Mouse (Mus musculus) liver (tissue): ENCODE results near the gene Ptgr2.
"Not testable (repeated sequence)": the region's sequence is repeated elsewhere in the genome, so short reads cannot be mapped to it uniquely, and the experiment has no call there.

Experiments used
- DNase-seq: peaks from one replicate; pipeline ENCODE4 v3.0.0-alpha.2; 2020; ENCODE audit warnings: mixed read lengths

Ptgr2 gene

DNA sequence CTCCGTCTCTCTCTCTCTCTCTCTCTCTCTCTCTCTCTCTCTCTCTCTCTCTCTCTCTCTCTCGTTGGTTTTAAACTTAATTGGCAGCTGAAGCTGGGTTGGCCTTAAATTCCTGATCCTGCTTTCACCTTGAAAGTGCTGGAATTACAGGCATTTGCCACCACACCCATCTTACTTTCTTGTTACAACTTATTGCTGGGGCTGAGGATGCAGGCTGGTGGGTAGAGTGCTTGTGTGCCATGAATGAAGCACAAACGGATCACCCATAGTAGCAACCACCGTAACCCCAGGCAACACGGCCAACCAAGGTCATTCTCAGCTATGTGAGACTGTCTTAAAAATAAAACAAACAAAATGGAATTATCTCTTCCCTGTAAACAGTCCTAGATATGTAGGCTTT lies 26.3 kb downstream of the Ptgr2 start:
- DNase-seq, result no peak

- DNase-seq, result no peak
Measured at GRCm38 (mm10) chr12:84316006-84316405, 31.0 kb downstream of the Ptgr2 start.

DNA sequence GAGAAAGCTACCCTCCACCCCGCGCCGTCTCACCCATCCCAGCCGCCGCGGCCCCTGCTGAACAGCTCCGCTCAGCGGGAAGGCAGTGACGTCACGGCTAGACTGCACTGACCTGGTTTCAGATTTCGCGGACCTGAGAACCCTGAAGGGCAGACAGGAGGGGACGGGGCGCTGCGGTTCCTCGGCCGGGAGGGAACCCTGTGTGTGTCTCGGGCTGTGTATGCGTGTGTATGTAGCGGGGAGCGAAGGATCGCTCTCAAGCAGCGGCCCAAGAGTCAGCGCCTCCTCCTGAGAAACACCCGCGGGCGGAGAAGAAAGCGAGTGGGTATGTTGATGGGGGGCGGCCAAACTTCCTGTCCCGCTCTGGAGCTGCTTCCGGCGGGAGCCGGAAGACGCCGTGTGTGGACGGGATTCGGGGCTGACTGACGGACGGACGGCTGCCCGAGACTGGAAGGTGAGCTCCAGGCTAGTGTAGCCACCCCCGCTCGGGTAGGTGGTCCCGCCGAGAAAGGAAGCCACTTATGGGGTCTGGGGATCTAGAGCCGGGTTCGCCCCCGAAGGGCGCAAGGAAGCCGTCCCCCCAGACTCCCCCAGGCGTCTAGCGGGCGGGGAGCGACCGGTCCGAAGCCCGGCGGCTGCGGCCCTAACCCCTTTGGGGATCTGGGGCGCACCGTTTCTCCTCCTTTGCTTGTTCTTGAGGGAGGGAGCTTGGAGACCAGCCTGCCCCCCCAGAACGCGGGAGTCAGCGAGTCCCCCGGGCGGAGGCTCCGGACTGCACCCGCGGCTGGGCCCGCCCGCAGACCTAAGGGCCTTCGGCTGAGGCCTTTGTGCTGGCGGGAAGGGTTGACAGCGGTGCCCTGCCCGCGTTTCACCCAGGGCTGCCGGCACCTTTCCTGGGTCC lies 31.9 kb downstream of the Ptgr2 start, which contains the start of gene Zfp410:
Gene Zfp410 (plus strand): TSS at position 132 of the 901 bp plus-strand sequence.
- DNase-seq, result peak; percentile 88

GRCm38 (mm10) chr12:84327111-84327512 lies 42.1 kb downstream of the Ptgr2 start:
- DNase-seq, result no peak

- no peak for DNase-seq
Measured at GRCm38 (mm10) chr12:84336963-84337625, 52.1 kb downstream of the Ptgr2 start.

GRCm38 (mm10) chr12:84347192-84347591 lies 62.2 kb downstream of the Ptgr2 start:
- peak; percentile 63 for DNase-seq

GRCm38 (mm10) chr12:84358699-84359098 lies 73.7 kb downstream of the Ptgr2 start:
- not testable (repeated sequence) for DNase-seq

DNA sequence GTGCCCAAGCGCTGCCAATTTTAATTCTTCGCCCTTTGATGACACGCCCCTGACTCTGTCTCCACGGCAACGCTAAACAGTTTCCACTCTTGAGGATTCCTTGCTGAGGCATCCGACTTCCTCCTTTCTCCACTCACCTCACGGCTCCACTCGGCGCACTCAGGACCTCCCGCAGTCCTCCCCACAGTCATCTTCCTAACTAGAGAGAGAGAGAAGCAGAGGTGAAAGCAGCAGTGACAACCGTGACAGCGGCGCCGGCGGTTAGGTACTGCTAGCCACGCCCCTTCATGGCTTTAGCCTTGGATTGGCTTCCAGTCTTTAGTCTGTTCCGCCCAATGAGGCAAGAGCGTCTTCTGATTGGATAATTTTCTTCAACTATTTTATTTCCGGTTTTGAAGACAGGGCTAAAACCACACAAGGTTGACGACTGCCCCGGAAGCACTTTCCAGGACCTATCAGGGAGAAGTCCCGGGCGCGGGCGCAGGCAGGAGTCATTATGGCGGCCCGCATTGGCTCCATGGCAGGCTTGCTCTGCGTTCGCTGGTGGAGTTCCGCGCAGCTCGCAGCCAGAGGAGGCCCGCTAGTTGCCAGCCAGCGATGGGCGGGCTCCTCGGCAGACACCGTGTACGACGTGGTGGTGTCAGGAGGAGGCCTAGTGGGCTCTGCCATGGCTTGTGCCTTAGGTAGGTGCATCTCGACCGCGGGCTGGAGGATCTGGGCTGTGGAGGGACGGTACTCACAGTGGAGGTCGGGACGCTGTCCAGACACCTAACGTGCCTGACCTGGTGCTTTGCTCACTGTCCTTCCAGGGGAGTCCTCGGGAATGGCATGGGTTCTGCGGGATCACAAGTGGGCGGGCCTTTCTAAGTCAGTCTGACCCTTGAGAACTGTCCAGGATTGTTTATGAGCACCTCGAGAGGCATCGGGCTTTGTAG lies 76.8 kb downstream of the Ptgr2 start, which contains the start of the genes Coq6 and Fam161b:
Gene Coq6 (plus strand): TSS at position 103 of the 935 bp plus-strand sequence.
Gene Fam161b (minus strand): TSS at position 279 of the 935 bp plus-strand sequence.
- peak; percentile 93 for DNase-seq

DNA sequence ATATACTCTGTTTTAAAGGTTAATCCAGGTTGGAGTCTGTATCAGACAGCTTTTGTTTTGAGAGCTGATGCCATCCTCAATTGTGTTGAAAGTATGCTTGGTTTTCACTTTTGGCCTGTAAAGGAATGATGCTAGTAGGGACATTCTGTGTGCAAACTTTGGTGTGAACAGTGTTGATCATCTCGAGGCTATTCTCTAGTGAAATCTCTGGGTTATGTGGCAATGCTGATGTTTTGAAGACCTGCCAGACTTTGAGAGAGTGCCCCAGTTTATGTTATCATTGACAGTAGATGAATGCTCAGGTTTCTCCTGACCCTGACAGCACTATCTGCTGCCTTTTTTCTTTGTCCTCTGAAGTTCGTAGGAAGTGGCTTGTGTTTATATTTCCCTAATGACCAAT lies 77.8 kb downstream of the Ptgr2 start:
- DNase-seq, result no peak

- no peak for DNase-seq
Measured at GRCm38 (mm10) chr12:84364291-84364690, 79.3 kb downstream of the Ptgr2 start.

- no peak for DNase-seq
Measured at GRCm38 (mm10) chr12:84365137-84365536, 80.1 kb downstream of the Ptgr2 start.
